Mouse (Mus musculus): ENCODE measurements around the gene Iqgap3. TPM values are rescaled to one million over a fixed set of nuclear protein-coding genes. Genes with fewer than 3 reads are reported as not detected.

The Iqgap3 gene
- polyA plus RNA-seq, 1 experiment from 2014 or later: 31.2 TPM

DNA sequence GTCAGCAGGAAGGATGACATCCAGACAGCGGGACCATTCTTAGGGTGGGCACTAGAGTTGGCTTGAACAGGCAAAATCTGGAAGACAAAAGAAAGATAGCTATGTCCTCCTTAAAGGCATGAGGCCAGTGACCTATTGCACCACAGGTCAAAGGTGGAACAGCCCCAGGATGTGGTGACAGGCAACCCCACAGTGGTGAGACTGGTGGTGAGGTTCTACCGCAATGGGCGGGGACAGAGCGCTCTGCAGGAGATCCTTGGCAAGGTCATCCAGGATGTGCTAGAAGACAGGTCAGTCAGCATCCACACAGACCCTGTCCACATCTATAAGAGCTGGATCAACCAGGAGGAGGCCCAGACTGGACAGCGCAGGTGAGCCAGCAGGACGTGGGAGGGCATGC, 27.4 kb downstream of the Iqgap3 start:
- H3K27me3 ChIP-seq (ENCODE audit: insufficient read depth, low read length): no peaks in the 10 kb centered on the region
- TF ChIP-seq CTCF (IDR thresholded peaks at IDR 0.05; ENCODE audit: low read depth): no peak

DNA sequence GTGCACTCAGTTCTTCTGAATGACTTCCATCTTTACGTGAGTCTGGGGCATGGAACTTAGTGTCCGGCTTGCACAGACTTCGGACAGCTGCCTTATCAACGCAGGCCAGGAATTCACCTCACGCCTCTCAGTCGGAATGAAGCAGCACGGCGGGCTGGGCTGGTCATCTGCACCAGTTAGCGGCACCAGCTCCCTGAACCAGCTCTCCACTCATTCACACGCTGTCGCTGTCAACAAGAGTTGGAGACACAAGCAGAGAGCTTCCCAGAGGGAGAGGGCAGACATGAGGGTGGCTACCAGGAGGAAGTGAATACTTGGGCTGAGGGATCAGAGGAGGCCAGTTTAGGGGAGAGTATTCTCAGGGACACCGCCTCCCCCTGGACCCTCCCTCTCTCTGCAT, 32.6 kb downstream of the Iqgap3 start:
- 75% methylated on average over 12 of the region's 12 CpGs for WGBS
- DNase-seq (no peak), ATAC-seq (ENCODE audit: insufficient read depth) (no peak)
- H3K27me3 ChIP-seq (ENCODE audit: insufficient read depth, low read length): no peaks in the 10 kb centered on the region
- TF ChIP-seq CTCF (IDR thresholded peaks at IDR 0.05; ENCODE audit: low read depth): no peak
- no peaks in the 10 kb centered on the region for H3K4me1 ChIP-seq (ENCODE audit: insufficient read depth)
- H3K27ac ChIP-seq (ENCODE audit: low read depth): no peak overlapping the region
- peaks cover 94% of the 10 kb centered on the region for H3K36me3 ChIP-seq (ENCODE audit: insufficient read depth)
- no peaks in the 10 kb centered on the region for H3K9me3 ChIP-seq (ENCODE audit: low read depth, low read length)
- H3K9ac ChIP-seq: no peak overlapping the region
- no peak overlapping the region for H3K4me3 ChIP-seq (ENCODE audit: low read depth, low read length)
- H3K4me2 ChIP-seq: no peak overlapping the region

More for the DNA sequence above, 27.4 kb downstream of the Iqgap3 start:
- no peak overlapping the region for H3K4me2 ChIP-seq
- 91% methylated on average over 6 of the region's 6 CpGs for WGBS
- peaks cover 93% of the 10 kb centered on the region for H3K36me3 ChIP-seq (ENCODE audit: insufficient read depth)
- ATAC-seq (ENCODE audit: insufficient read depth) (no peak), DNase-seq (no peak)
- no peaks in the 10 kb centered on the region for H3K4me1 ChIP-seq (ENCODE audit: insufficient read depth)
- H3K9ac ChIP-seq: no peak overlapping the region
- H3K27ac ChIP-seq (ENCODE audit: low read depth): no peak overlapping the region
- no peaks in the 10 kb centered on the region for H3K9me3 ChIP-seq (ENCODE audit: low read depth, low read length)
- no peak overlapping the region for H3K4me3 ChIP-seq (ENCODE audit: low read depth, low read length)

DNA sequence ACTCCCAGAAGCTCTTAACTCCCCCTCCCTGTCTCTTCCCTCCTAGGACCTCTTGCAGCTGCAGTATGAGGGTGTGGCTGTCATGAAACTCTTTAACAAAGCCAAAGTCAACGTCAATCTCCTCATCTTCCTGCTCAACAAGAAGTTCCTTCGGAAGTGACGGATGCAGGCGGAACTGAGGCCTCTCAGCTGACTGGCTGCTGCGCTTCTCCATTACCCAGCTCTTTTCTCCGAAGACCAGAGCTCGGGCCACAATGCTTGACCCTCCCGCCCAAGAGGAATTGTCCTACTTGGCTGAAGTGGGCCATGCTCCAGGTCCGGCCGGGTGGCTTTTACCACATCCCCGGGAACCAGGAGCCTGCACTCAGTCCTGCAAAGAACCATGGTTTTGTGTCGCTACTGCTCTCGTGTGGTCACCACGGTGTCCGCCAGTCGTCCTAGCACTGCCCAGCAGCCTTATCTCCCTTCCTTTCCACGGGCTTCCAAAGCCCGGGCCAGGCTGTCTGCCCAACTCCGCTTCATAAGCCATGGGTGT, 38.4 kb downstream of the Iqgap3 start:
- no peak for ATAC-seq (ENCODE audit: insufficient read depth)
- H3K4me2 ChIP-seq: no peak overlapping the region
- no peaks in the 10 kb centered on the region for H3K27me3 ChIP-seq (ENCODE audit: insufficient read depth, low read length)
- peaks cover 54% of the 10 kb centered on the region for H3K36me3 ChIP-seq (ENCODE audit: insufficient read depth)
- 82% methylated on average over 19 of the region's 19 CpGs for WGBS
- TF ChIP-seq CTCF (IDR thresholded peaks at IDR 0.05; ENCODE audit: low read depth): no peak
- H3K9ac ChIP-seq: no peak overlapping the region
- no peak overlapping the region for H3K27ac ChIP-seq (ENCODE audit: low read depth)
- no peak overlapping the region for H3K4me3 ChIP-seq (ENCODE audit: low read depth, low read length)
- no peaks in the 10 kb centered on the region for H3K4me1 ChIP-seq (ENCODE audit: insufficient read depth)
- no peak for DNase-seq
- no peaks in the 10 kb centered on the region for H3K9me3 ChIP-seq (ENCODE audit: low read depth, low read length)

DNA sequence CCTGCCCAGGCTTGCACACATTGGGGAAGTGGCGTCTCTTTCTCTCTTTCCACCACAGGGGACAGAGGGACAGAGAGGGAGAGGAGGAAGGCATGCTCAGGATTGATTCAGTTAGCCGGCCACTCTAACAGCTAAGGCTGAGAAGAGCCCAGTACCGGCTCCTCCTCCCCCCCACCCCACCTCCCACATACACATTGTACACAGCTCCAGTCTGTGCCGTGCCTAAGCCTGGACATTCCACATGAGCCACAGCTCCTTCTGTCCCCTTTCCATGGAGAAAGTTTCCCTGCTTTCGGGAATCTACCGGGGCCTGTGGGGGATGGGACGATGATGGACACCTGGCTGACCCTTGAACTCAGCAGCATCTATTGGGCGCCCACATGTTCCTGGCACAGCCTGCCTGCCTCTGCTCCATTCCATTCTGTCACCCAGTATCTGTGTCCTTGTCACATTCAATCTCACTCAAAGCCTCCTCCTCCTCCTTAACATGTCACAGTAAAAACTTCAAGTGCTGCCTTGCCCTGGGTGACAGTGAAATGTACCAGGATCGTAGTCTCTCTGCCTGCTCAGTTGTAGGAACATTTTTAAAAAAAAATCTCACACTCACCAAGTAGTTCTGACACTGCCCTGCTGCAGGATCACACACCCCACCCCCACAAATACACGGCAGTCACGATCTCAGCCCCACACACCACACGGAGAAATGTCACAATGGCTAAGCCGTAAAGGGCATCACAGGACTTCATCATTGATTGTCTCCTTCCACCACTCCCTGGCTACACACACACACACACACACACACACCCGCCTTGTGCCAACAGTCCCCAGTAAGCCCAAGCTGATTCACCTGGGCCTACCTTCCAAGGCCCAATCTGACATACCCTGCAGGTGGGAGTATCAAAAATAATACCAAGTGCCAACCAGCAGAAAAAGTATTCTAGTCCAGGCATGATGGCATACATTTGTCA, 39.7 kb downstream of the Iqgap3 start:
- WGBS: 55% methylated on average over 14 of the region's 14 CpGs
- no peak for ATAC-seq (ENCODE audit: insufficient read depth)
- TF ChIP-seq CTCF (IDR thresholded peaks at IDR 0.05; ENCODE audit: low read depth): no peak

DNA sequence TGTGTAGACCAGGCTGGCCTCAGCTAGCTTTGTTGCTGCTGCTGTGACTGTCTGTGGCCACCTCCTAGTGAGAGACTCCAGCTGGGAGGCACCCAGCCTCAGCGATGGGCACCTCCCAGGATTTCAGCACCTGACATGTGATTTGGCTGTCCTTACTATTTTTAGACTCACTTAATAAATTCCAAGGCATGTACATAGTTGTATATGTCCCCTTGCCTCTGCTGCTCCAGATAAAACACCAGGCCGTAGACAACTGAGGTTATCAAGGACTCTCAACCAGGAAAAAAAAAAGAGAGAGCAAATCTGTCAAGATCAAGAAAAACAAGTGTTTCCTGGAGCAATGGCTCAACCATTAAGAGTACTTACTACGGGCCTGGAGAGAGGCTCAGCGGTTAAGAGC, 43.4 kb downstream of the Iqgap3 start:
- Histone ChIP-seq H3K4me3 (ENCODE audit: low read depth, low read length) (no peak overlapping the region), H3K9me3 (ENCODE audit: low read depth, low read length) (no peaks in the 10 kb centered on the region), H3K36me3 (ENCODE audit: insufficient read depth) (peaks cover 7% of the 10 kb centered on the region), H3K27ac (ENCODE audit: low read depth) (no peak overlapping the region), H3K27me3 (ENCODE audit: insufficient read depth, low read length) (no peaks in the 10 kb centered on the region), H3K9ac (no peak overlapping the region), H3K4me2 (no peak overlapping the region), H3K4me1 (ENCODE audit: insufficient read depth) (no peaks in the 10 kb centered on the region)
- no peak for TF ChIP-seq CTCF (IDR thresholded peaks at IDR 0.05; ENCODE audit: low read depth)
- ATAC-seq (ENCODE audit: insufficient read depth) (no peak), DNase-seq (no peak)
- 37% methylated on average over 4 of the region's 4 CpGs for WGBS

More for the DNA sequence above, 39.7 kb downstream of the Iqgap3 start:
- no peak overlapping the region for H3K27ac ChIP-seq (ENCODE audit: low read depth)
- H3K4me3 ChIP-seq (ENCODE audit: low read depth, low read length): no peak overlapping the region
- H3K27me3 ChIP-seq (ENCODE audit: insufficient read depth, low read length): no peaks in the 10 kb centered on the region
- no peak for DNase-seq
- no peak overlapping the region for H3K4me2 ChIP-seq
- no peak overlapping the region for H3K9ac ChIP-seq
- H3K4me1 ChIP-seq (ENCODE audit: insufficient read depth): no peaks in the 10 kb centered on the region
- no peaks in the 10 kb centered on the region for H3K9me3 ChIP-seq (ENCODE audit: low read depth, low read length)
- peaks cover 44% of the 10 kb centered on the region for H3K36me3 ChIP-seq (ENCODE audit: insufficient read depth)

DNA sequence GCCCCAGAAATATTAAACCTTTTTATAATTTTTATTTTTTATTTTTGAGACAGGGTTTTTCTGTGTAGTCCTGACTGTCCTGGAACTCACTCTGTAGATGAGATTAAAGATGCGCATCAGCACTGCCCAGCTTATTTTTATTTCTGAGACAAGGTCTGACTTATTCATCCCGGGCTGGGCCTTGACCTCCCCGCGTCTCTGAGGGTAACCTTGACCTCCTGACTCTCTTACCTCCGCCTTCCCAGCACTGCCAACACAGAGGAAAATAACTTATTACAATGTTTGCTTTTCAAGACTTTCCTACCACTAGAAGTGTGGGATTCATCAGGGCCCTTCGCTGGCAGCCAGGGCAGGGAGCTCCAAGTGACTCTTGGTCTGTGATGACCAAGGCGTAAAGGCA, 44.4 kb downstream of the Iqgap3 start:
- no peak overlapping the region for H3K4me2 ChIP-seq
- no peaks in the 10 kb centered on the region for H3K27me3 ChIP-seq (ENCODE audit: insufficient read depth, low read length)
- no peaks in the 10 kb centered on the region for H3K4me1 ChIP-seq (ENCODE audit: insufficient read depth)
- H3K36me3 ChIP-seq (ENCODE audit: insufficient read depth): no peaks in the 10 kb centered on the region
- no peak overlapping the region for H3K4me3 ChIP-seq (ENCODE audit: low read depth, low read length)
- ATAC-seq (ENCODE audit: insufficient read depth) (no peak), DNase-seq (no peak)
- no peak overlapping the region for H3K9ac ChIP-seq
- H3K9me3 ChIP-seq (ENCODE audit: low read depth, low read length): no peaks in the 10 kb centered on the region
- WGBS: 52% methylated on average over 7 of the region's 7 CpGs
- H3K27ac ChIP-seq (ENCODE audit: low read depth): no peak overlapping the region
- no peak for TF ChIP-seq CTCF (IDR thresholded peaks at IDR 0.05; ENCODE audit: low read depth)

DNA sequence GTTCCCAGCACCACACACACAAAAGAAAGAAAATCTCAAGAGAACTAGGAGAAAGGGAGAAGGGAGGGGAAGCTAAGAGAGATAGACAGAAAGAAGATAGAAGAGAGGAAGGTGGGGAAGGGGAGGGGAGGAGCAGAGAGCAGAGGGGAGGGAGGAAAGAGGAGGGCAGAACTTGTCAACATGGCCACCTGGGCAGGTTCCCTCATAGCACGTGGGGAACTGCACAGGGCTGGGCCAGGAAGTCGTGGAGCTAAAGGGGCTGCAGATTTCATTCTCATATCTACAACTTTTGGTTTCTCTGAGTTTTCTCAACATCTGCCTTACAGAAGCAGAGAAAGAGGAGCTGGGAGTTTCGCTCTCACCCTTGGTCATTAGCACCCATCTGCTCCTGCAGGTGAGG, 45.9 kb downstream of the Iqgap3 start:
- Histone ChIP-seq H3K9ac (no peak overlapping the region), H3K27ac (ENCODE audit: low read depth) (no peak overlapping the region), H3K4me3 (ENCODE audit: low read depth, low read length) (no peak overlapping the region), H3K27me3 (ENCODE audit: insufficient read depth, low read length) (no peaks in the 10 kb centered on the region), H3K9me3 (ENCODE audit: low read depth, low read length) (no peaks in the 10 kb centered on the region), H3K36me3 (ENCODE audit: insufficient read depth) (no peaks in the 10 kb centered on the region), H3K4me1 (ENCODE audit: insufficient read depth) (no peaks in the 10 kb centered on the region), H3K4me2 (no peak overlapping the region)
- ATAC-seq (ENCODE audit: insufficient read depth) (no peak), DNase-seq (no peak)
- WGBS: 55% methylated on average over 3 of the region's 3 CpGs
- TF ChIP-seq CTCF (IDR thresholded peaks at IDR 0.05; ENCODE audit: low read depth): no peak

All from lung, embryonic 14.5 days (tissue).